Mouse (Mus musculus): ENCODE measurements around the gene Hmcn1. TPM values are rescaled to one million over a fixed set of nuclear protein-coding genes. Genes with fewer than 3 reads are reported as not detected.

The Hmcn1 gene
- polyA plus RNA-seq (2021) = 0.28 TPM

GRCm38 (mm10) chr1:150993162-150994064 lies at the start of gene Hmcn1:
Gene Hmcn1, minus strand, starts transcription at chr1:150993435.
- POLR2A ChIA-PET = no interaction called here
- CTCF ChIA-PET = interaction anchor here (0.9 to 1.7 kb wide), 4 partner anchors 14 to 201 kb away, joined by 3 to 5 read pairs (median 3); no protein-coding TSS in a partner anchor
- ATAC-seq = peak; percentile 65
- no peaks in the 10 kb centered on the region for H3K27me3 ChIP-seq
- in situ Hi-C loops (cut with MboI; ENCODE audit: low pct_unique_long_range_greater_than_20kb) = no loop called here
- DNase-seq (ENCODE audit: low read depth, low spot score) = no peak
- TF ChIP-seq CTCF (IDR thresholded peaks at IDR 0.05) = peak; percentile 44

- in situ Hi-C loops (cut with MboI; ENCODE audit: low pct_unique_long_range_greater_than_20kb) = loop anchor here (25.0 kb wide), 1 partner anchor 671 kb away; no protein-coding TSS in a partner anchor
- POLR2A ChIA-PET = no interaction called here
- DNase-seq (ENCODE audit: low read depth, low spot score) = no peak
- CTCF ChIA-PET = interaction anchor here (0.6 kb wide), 1 partner anchor 271 kb away, joined by 3 read pairs; no protein-coding TSS in a partner anchor
- H3K27me3 ChIP-seq = no peaks in the 10 kb centered on the region
- ATAC-seq = no peak
- no peak for TF ChIP-seq CTCF (IDR thresholded peaks at IDR 0.05)
Measured at GRCm38 (mm10) chr1:151040945-151041649, 47.9 kb upstream of the Hmcn1 start.

- POLR2A ChIA-PET = no interaction called here
Measured at GRCm38 (mm10) chr1:151040290-151040689, 47.1 kb upstream of the Hmcn1 start.

GRCm38 (mm10) chr1:151039189-151039588 lies 46.0 kb upstream of the Hmcn1 start:
- DNase-seq (ENCODE audit: low read depth, low spot score) (no peak), ATAC-seq (no peak)
- POLR2A ChIA-PET = no interaction called here
- H3K27me3 ChIP-seq = no peaks in the 10 kb centered on the region
- TF ChIP-seq CTCF (IDR thresholded peaks at IDR 0.05) = no peak
- CTCF ChIA-PET = interaction anchor here (1.5 kb wide), 1 partner anchor 17 kb away, joined by 5 read pairs; no protein-coding TSS in a partner anchor
- in situ Hi-C loops (cut with MboI; ENCODE audit: low pct_unique_long_range_greater_than_20kb) = loop anchor here (5.0 to 25.0 kb wide), 2 partner anchors 348 to 673 kb away; no protein-coding TSS in a partner anchor

More at GRCm38 (mm10) chr1:151040290-151040689, 47.1 kb upstream of the Hmcn1 start:
- DNase-seq (ENCODE audit: low read depth, low spot score) (no peak), ATAC-seq (no peak)
- in situ Hi-C loops (cut with MboI; ENCODE audit: low pct_unique_long_range_greater_than_20kb) = loop anchor here (25.0 kb wide), 1 partner anchor 672 kb away; no protein-coding TSS in a partner anchor
- CTCF ChIA-PET = interaction anchor here (0.6 kb wide), 1 partner anchor 271 kb away, joined by 3 read pairs; no protein-coding TSS in a partner anchor
- H3K27me3 ChIP-seq = no peaks in the 10 kb centered on the region
- TF ChIP-seq CTCF (IDR thresholded peaks at IDR 0.05) = no peak

GRCm38 (mm10) chr1:151038566-151038965 lies 45.3 kb upstream of the Hmcn1 start:
- ATAC-seq = no peak
- TF ChIP-seq CTCF (IDR thresholded peaks at IDR 0.05) = no peak
- CTCF ChIA-PET = interaction anchor here (1.5 kb wide), 1 partner anchor 18 kb away, joined by 5 read pairs; no protein-coding TSS in a partner anchor
- DNase-seq (ENCODE audit: low read depth, low spot score) = peak; percentile 50
- in situ Hi-C loops (cut with MboI; ENCODE audit: low pct_unique_long_range_greater_than_20kb) = loop anchor here (5.0 to 25.0 kb wide), 2 partner anchors 349 to 674 kb away; no protein-coding TSS in a partner anchor
- POLR2A ChIA-PET = no interaction called here
- no peaks in the 10 kb centered on the region for H3K27me3 ChIP-seq

GRCm38 (mm10) chr1:151036405-151036985 lies 43.3 kb upstream of the Hmcn1 start:
- ChIA-PET CTCF (interaction anchor here (1.0 to 2.7 kb wide), 5 partner anchors 13 to 353 kb away, joined by 3 to 17 read pairs (median 5); no protein-coding TSS in a partner anchor), POLR2A (no interaction called here)
- TF ChIP-seq CTCF (IDR thresholded peaks at IDR 0.05) = no peak
- in situ Hi-C loops (cut with MboI; ENCODE audit: low pct_unique_long_range_greater_than_20kb) = loop anchor here (5.0 to 25.0 kb wide), 2 partner anchors 351 to 676 kb away; no protein-coding TSS in a partner anchor
- DNase-seq (ENCODE audit: low read depth, low spot score) = no peak
- no peaks in the 10 kb centered on the region for H3K27me3 ChIP-seq
- no peak for ATAC-seq

- ChIA-PET POLR2A (interaction anchor here (0.8 kb wide), 1 partner anchor 335 kb away, joined by 3 read pairs; no protein-coding TSS in a partner anchor), CTCF (interaction anchor here (0.5 to 2.7 kb wide), 17 partner anchors 10 to 495 kb away, joined by 3 to 17 read pairs (median 4); no protein-coding TSS in a partner anchor)
- no peaks in the 10 kb centered on the region for H3K27me3 ChIP-seq
Measured at GRCm38 (mm10) chr1:151035766-151036165, 42.5 kb upstream of the Hmcn1 start.

GRCm38 (mm10) chr1:151034993-151035592 lies 41.9 kb upstream of the Hmcn1 start:
- ATAC-seq (peak; percentile 35), DNase-seq (ENCODE audit: low read depth, low spot score) (no peak)
- in situ Hi-C loops (cut with MboI; ENCODE audit: low pct_unique_long_range_greater_than_20kb) = loop anchor here (5.0 to 25.0 kb wide), 2 partner anchors 352 to 677 kb away; no protein-coding TSS in a partner anchor
- ChIA-PET CTCF (interaction anchor here (0.8 to 2.7 kb wide), 18 partner anchors 10 to 495 kb away, joined by 3 to 17 read pairs (median 4); no protein-coding TSS in a partner anchor), POLR2A (interaction anchor here (0.8 to 1.0 kb wide), 2 partner anchors 310 to 336 kb away, joined by 3 read pairs; no protein-coding TSS in a partner anchor)
- H3K27me3 ChIP-seq = no peaks in the 10 kb centered on the region
- TF ChIP-seq CTCF (IDR thresholded peaks at IDR 0.05) = peak; percentile 84

More at GRCm38 (mm10) chr1:151035766-151036165, 42.5 kb upstream of the Hmcn1 start:
- TF ChIP-seq CTCF (IDR thresholded peaks at IDR 0.05) = no peak
- DNase-seq (ENCODE audit: low read depth, low spot score) (no peak), ATAC-seq (no peak)
- in situ Hi-C loops (cut with MboI; ENCODE audit: low pct_unique_long_range_greater_than_20kb) = loop anchor here (5.0 to 25.0 kb wide), 2 partner anchors 352 to 677 kb away; no protein-coding TSS in a partner anchor

GRCm38 (mm10) chr1:151033291-151033690 lies 40.1 kb upstream of the Hmcn1 start:
- in situ Hi-C loops (cut with MboI; ENCODE audit: low pct_unique_long_range_greater_than_20kb) = loop anchor here (25.0 kb wide), 1 partner anchor 679 kb away; no protein-coding TSS in a partner anchor
- TF ChIP-seq CTCF (IDR thresholded peaks at IDR 0.05) = no peak
- CTCF ChIA-PET = interaction anchor here (2.5 kb wide), 1 partner anchor 46 kb away, joined by 11 read pairs; no protein-coding TSS in a partner anchor

More at GRCm38 (mm10) chr1:151033291-151033690, 40.1 kb upstream of the Hmcn1 start:
- DNase-seq (ENCODE audit: low read depth, low spot score) (no peak), ATAC-seq (no peak)
- POLR2A ChIA-PET = interaction anchor here (0.7 kb wide), 1 partner anchor 348 kb away, joined by 3 read pairs; no protein-coding TSS in a partner anchor
- no peaks in the 10 kb centered on the region for H3K27me3 ChIP-seq

Data from Patski (cell line).